Mouse (Mus musculus): ENCODE measurements at regions not wholly inside any gene's neighbourhood (a gene's known extent, or its start where the extent isn't known, plus 50 kb on each side); places are given as distances from the start of the nearest gene placed in this dataset.

DNA sequence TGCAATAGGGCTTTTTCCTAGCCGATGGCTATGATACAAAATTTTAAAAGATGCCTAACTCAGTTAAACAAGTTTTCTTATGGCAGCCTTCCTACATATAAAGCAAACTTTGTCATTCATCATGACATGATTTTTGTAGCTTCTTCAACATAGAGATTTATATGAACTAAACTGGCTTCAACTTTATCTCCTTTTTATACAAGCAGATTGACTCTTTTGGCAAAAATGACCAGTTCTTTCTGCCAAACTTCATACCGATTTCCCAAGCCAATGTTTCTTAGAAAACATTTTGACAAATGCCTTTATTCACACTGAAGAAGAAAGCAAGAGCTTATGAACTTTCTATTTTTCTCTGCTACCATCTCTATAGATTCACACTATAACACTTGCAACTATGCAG lies 648.6 kb downstream of the Slco6d1 start:
- peak; percentile 53 for DNase-seq (ENCODE audit: low spot score)

DNA sequence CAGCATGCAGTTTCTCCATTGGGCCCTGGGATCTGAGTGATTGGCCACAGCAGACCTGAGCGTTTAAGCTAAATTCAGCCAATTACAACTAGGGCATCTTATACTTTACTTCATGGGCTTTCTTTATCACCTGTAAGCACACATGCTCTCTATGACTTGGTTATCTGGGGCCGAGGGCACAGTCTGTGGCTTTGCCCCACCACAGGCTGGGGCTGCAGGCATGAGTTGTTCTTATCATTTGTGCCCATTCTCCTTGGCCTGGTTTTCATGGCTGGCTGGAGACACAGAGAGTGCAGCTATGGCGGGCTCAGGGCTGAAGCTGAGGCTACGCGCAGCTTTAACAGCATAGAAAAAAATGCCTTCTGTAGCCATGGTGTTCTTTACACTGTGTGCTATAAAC lies 653.2 kb downstream of the Slco6d1 start:
- DNase-seq (ENCODE audit: low spot score): no peak
